Mouse (Mus musculus) CD4-positive, CD25-positive, alpha-beta regulatory T cell, adult 2 months (primary cell): Measurements from ENCODE around the gene Arid5b.

ENCODE experiments used
- DNase-seq: peaks from one replicate; pipeline ENCODE4 v3.0.0-alpha.2; 2012; ENCODE audit warnings: low read depth, low spot score

The Arid5b gene

GRCm38 (mm10) chr10:68054706-68055105, 223.8 kb downstream of the Arid5b start:
- peak; percentile 36 for DNase-seq

- DNase-seq: peak; percentile 74
Observed at GRCm38 (mm10) chr10:68054131-68054530, 224.4 kb downstream of the Arid5b start.

GRCm38 (mm10) chr10:68052307-68052706, 226.2 kb downstream of the Arid5b start:
- DNase-seq: peak; percentile 26

GRCm38 (mm10) chr10:68051316-68051933, 227.1 kb downstream of the Arid5b start:
- no peak for DNase-seq

GRCm38 (mm10) chr10:68050882-68051281, 227.7 kb downstream of the Arid5b start:
- peak; percentile 16 for DNase-seq

GRCm38 (mm10) chr10:68048641-68049305, 229.8 kb downstream of the Arid5b start:
- DNase-seq: no peak

- DNase-seq: no peak
Observed at GRCm38 (mm10) chr10:68044864-68045263, 233.7 kb downstream of the Arid5b start.

- no peak for DNase-seq
Observed at GRCm38 (mm10) chr10:68043973-68044372, 234.6 kb downstream of the Arid5b start.
